Mouse (Mus musculus): ENCODE measurements around the gene Olfr812. TPM values are rescaled to one million over a fixed set of nuclear protein-coding genes. Genes with fewer than 3 reads are reported as not detected.

Gene Olfr812
- polyA plus RNA-seq, 1 experiment from 2014 or later = not detected

DNA sequence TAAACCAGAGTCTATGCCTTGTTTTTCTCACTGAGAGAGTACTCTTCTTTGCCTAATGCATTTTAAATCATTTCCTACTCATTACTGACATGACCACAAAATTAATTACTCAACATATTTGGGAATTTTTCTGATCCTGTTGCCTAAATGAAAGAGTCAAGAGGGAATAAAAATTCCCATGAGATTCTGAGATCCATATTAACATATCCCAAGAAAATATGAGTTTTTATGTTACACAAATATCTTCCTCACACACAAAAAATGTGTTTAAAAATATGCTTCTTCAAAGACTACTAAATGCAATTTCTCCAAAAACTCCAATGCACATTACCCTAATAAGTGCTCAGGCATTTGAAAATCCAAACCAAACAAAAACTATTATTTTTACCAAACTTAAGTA, 51.1 kb downstream of the Olfr812 start, which contains the start of gene Olfr810:
Gene Olfr810 (minus strand): TSS at position 101 of the 400 bp plus-strand sequence.
- no peak for TF ChIP-seq CTCF (IDR thresholded peaks at IDR 0.05; ENCODE audit: low read depth)
- no peak for ATAC-seq (replicated peaks; ENCODE audit: low FRiP score, low read depth)

More for the DNA sequence above, 51.1 kb downstream of the Olfr812 start, which contains the start of gene Olfr810:
- Histone ChIP-seq H3K27me3 (ENCODE audit: insufficient read depth, low read length) (no peaks in the 10 kb centered on the region), H3K9ac (ENCODE audit: low read depth, low read length) (no peak within 1 kb of the TSS), H3K27ac (no peak within 1 kb of the TSS), H3K4me1 (replicated peaks; ENCODE audit: insufficient read depth, low read length) (no peaks in the 10 kb centered on the region), H3K4me2 (ENCODE audit: low read length) (no peak within 1 kb of the TSS), H3K9me3 (replicated peaks; ENCODE audit: low read length) (no peaks in the 10 kb centered on the region), H3K4me3 (replicated peaks; ENCODE audit: low read depth, low read length) (no peak within 1 kb of the TSS), H3K36me3 (ENCODE audit: insufficient read depth, low read length) (no peaks in the 10 kb centered on the region)
- DNase-seq (ENCODE audit: low spot score) = no peak

Other genes with a start within 250 kb of the Olfr812 start
- not detected in 2 replicates for gene Olfr796, start 233.5 kb downstream of the Olfr812 start, polyA plus RNA-seq (2015; fragmentation: Nextera tagmentation; extraction: Ambion mirVana)
- not detected in 2 replicates for gene Olfr798, start 218.2 kb downstream of the Olfr812 start, polyA plus RNA-seq (2015; fragmentation: Nextera tagmentation; extraction: Ambion mirVana)
- gene Olfr799, start 208.6 kb downstream of the Olfr812 start, polyA plus RNA-seq (2015; fragmentation: Nextera tagmentation; extraction: Ambion mirVana) = not detected in 2 replicates
- not detected in 2 replicates for gene Olfr800, start 188.4 kb downstream of the Olfr812 start, polyA plus RNA-seq (2015; fragmentation: Nextera tagmentation; extraction: Ambion mirVana)
- not detected in 2 replicates for gene Olfr801, start 172.2 kb downstream of the Olfr812 start, polyA plus RNA-seq (2015; fragmentation: Nextera tagmentation; extraction: Ambion mirVana)
- gene Olfr802, start 157.9 kb downstream of the Olfr812 start, polyA plus RNA-seq (2015; fragmentation: Nextera tagmentation; extraction: Ambion mirVana) = not detected in 2 replicates
- not detected in 2 replicates for gene Olfr803, start 151.8 kb downstream of the Olfr812 start, polyA plus RNA-seq (2015; fragmentation: Nextera tagmentation; extraction: Ambion mirVana)
- not detected in 2 replicates for gene Olfr804, start 142.9 kb downstream of the Olfr812 start, polyA plus RNA-seq (2015; fragmentation: Nextera tagmentation; extraction: Ambion mirVana)
- gene Olfr805, start 116.7 kb downstream of the Olfr812 start, polyA plus RNA-seq (2015; fragmentation: Nextera tagmentation; extraction: Ambion mirVana) = not detected in 2 replicates
- gene Olfr806, start 104.2 kb downstream of the Olfr812 start, polyA plus RNA-seq (2015; fragmentation: Nextera tagmentation; extraction: Ambion mirVana) = not detected in 2 replicates
- not detected in 2 replicates for gene Olfr807, start 88.3 kb downstream of the Olfr812 start, polyA plus RNA-seq (2015; fragmentation: Nextera tagmentation; extraction: Ambion mirVana)
- not detected in 2 replicates for gene Olfr808, start 80.6 kb downstream of the Olfr812 start, polyA plus RNA-seq (2015; fragmentation: Nextera tagmentation; extraction: Ambion mirVana)
- gene Olfr809, start 71.5 kb downstream of the Olfr812 start, polyA plus RNA-seq (2015; fragmentation: Nextera tagmentation; extraction: Ambion mirVana) = not detected in 2 replicates
- gene Olfr810, start 51.2 kb downstream of the Olfr812 start, polyA plus RNA-seq (2015; fragmentation: Nextera tagmentation; extraction: Ambion mirVana) = not detected in 2 replicates
- not detected in 2 replicates for gene Olfr811, start 41.7 kb downstream of the Olfr812 start, polyA plus RNA-seq (2015; fragmentation: Nextera tagmentation; extraction: Ambion mirVana)
- not detected in 2 replicates for gene Olfr813, start 9.3 kb upstream of the Olfr812 start, polyA plus RNA-seq (2015; fragmentation: Nextera tagmentation; extraction: Ambion mirVana)
- not detected in 2 replicates for gene Olfr814, start 33.8 kb upstream of the Olfr812 start, polyA plus RNA-seq (2015; fragmentation: Nextera tagmentation; extraction: Ambion mirVana)
- not detected in 2 replicates for gene Olfr815, start 59.8 kb upstream of the Olfr812 start, polyA plus RNA-seq (2015; fragmentation: Nextera tagmentation; extraction: Ambion mirVana)
- gene Olfr816, start 69.5 kb upstream of the Olfr812 start, polyA plus RNA-seq (2015; fragmentation: Nextera tagmentation; extraction: Ambion mirVana) = not detected in 2 replicates
- not detected in 2 replicates for gene Olfr818, start 103.0 kb upstream of the Olfr812 start, polyA plus RNA-seq (2015; fragmentation: Nextera tagmentation; extraction: Ambion mirVana)
- not detected in 2 replicates for gene Olfr819, start 121.2 kb upstream of the Olfr812 start, polyA plus RNA-seq (2015; fragmentation: Nextera tagmentation; extraction: Ambion mirVana)
- gene Olfr247, start 130.0 kb upstream of the Olfr812 start, polyA plus RNA-seq (2015; fragmentation: Nextera tagmentation; extraction: Ambion mirVana) = not detected in 2 replicates
- not detected in 2 replicates for gene Gm10310, start 139.0 kb upstream of the Olfr812 start, polyA plus RNA-seq (2015; fragmentation: Nextera tagmentation; extraction: Ambion mirVana)
- gene Olfr820, start 166.5 kb upstream of the Olfr812 start, polyA plus RNA-seq (2015; fragmentation: Nextera tagmentation; extraction: Ambion mirVana) = not detected in 2 replicates
- gene Olfr821, start 184.3 kb upstream of the Olfr812 start, polyA plus RNA-seq (2015; fragmentation: Nextera tagmentation; extraction: Ambion mirVana) = not detected in 2 replicates
- gene Olfr822, start 225.1 kb upstream of the Olfr812 start, polyA plus RNA-seq (2015; fragmentation: Nextera tagmentation; extraction: Ambion mirVana) = not detected in 2 replicates

Measured in kidney, postnatal 0 days (tissue).